Mouse (Mus musculus) embryonic fibroblast, embryonic 13.5 days (primary cell): ENCODE results near the gene Klk1b24.
"Not testable (repeated sequence)": the region's sequence is repeated elsewhere in the genome, so short reads cannot be mapped to it uniquely, and the experiment has no call there.

Source experiments
- CTCF ChIP-seq: IDR thresholded peaks from 2 replicates; pipeline ENCODE4 v1.5.1; 2011; ENCODE audit warnings: mild to moderate bottlenecking, control low read depth, low read length, moderate library complexity, borderline replicate concordance; ENCODE audit not compliant: insufficient read depth
- POLR2A ChIP-seq: IDR thresholded peaks from 2 replicates; pipeline ENCODE4 v1.6.1; 2011; ENCODE audit warnings: low read depth, mild to moderate bottlenecking, control low read depth, low read length, moderate library complexity

DNA sequence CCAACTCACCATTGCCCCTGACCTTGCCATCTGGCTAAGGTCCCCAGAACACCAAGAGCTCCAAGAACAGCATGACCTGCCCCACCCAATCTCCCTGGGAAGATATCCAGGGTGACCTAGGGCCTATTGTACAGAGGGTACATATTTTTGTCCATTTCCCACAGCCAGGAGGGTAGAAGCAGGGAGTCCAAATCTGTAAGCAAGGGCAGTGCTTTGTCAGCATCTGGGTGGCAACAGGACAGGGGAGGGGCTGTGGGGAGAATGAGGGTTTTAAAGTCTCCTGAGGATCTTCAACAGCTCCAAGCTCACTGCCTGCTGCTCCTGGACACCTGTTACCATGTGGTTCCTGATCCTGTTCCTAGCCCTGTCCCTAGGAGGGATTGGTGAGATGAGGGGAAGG lies at the start of gene Klk1b24:
- not testable (repeated sequence) for TF ChIP-seq CTCF, POLR2A
